Mouse (Mus musculus): ENCODE results near the gene Plxnb2.

- no peak for TF ChIP-seq GATA1 (IDR thresholded peaks at IDR 0.05; ENCODE audit: borderline replicate concordance, low read length)
- no peak for TF ChIP-seq FLI1 (IDR thresholded peaks at IDR 0.05; ENCODE audit: low read length)
Measured at GRCm38 (mm10) chr15:89110147-89110546, 70.4 kb downstream of the Plxnb2 start.

Measured in megakaryocyte, embryonic 14.5 days (primary cell).